Mouse (Mus musculus) kidney, postnatal 0 days (tissue): ENCODE measurements around the gene Ptpn7. TPM values are rescaled to one million over a fixed set of nuclear protein-coding genes. Genes with fewer than 3 reads are reported as not detected.

Source experiments
- ATAC-seq: fragments of 200-750 bp; cut with Nextera tagmentation; replicated peaks from 2 replicates; pipeline ENCODE4 v1.8.0; 2017; ENCODE audit warnings: low read depth, moderate number of reproducible peaks, moderate TSS enrichment, moderate library complexity; ENCODE audit not compliant: low FRiP score
- DNase-seq: peaks from one replicate; pipeline ENCODE4 v3.0.0-alpha.2; 2016; ENCODE audit warnings: low spot score
- H3K27ac ChIP-seq: fragments of 300-500 bp; sonication (generic); 2 replicates; pipeline ENCODE4 v1.5.1; 2014; ENCODE audit warnings: mild to moderate bottlenecking
- H3K27me3 ChIP-seq: fragments of 300-500 bp; sonication (generic); 2 replicates; pipeline ENCODE4 v1.6.1; 2014; ENCODE audit warnings: low read length, mixed read lengths; ENCODE audit not compliant: insufficient read depth
- H3K36me3 ChIP-seq: fragments of 300-500 bp; sonication (generic); 2 replicates; pipeline ENCODE4 v1.6.1; 2014; ENCODE audit warnings: low read length, mixed read lengths; ENCODE audit not compliant: insufficient read depth
- H3K4me1 ChIP-seq: fragments of 300-500 bp; sonication (generic); replicated peaks from 2 replicates; pipeline ENCODE4 v1.6.1; 2014; ENCODE audit warnings: antibody characterized with exemption, low read length, mixed read lengths; ENCODE audit not compliant: insufficient read depth
- H3K4me2 ChIP-seq: fragments of 300-500 bp; sonication (generic); 2 replicates; pipeline ENCODE4 v1.6.1; 2014; ENCODE audit warnings: mild to moderate bottlenecking, low read length, moderate library complexity, mixed read lengths
- H3K4me3 ChIP-seq: fragments of 300-500 bp; sonication (generic); replicated peaks from 2 replicates; pipeline ENCODE4 v1.5.1; 2014; ENCODE audit warnings: low read depth, low read length
- H3K9ac ChIP-seq: fragments of 300-500 bp; sonication (generic); 2 replicates; pipeline ENCODE4 v1.6.1; 2014; ENCODE audit warnings: low read depth, low read length
- H3K9me3 ChIP-seq: fragments of 300-500 bp; sonication (generic); replicated peaks from 2 replicates; pipeline ENCODE4 v1.6.1; 2016; ENCODE audit warnings: low read length, inconsistent platforms, mixed read lengths
- CTCF ChIP-seq: IDR thresholded peaks from 2 replicates; pipeline ENCODE4 v1.5.1; 2016; ENCODE audit warnings: antibody characterized with exemption, low read depth, mild to moderate bottlenecking, moderate library complexity
- WGBS: fragments of 180-500 bp; shearing (Covaris S2); extraction: QIAGEN DNeasy Blood & Tissue Kit; methylation state at CpG from one replicate; pipeline ENCODE4 v1.1.7; 2014; 5-methylcytosine and 5-hydroxymethylcytosine counted together
- polyA plus RNA-seq: library from polyadenylated mRNA; unstranded; fragments of >200 nt; fragmentation: Nextera tagmentation; extraction: Ambion mirVana; gene quantifications from 2 replicates; pipeline ENCODE4 v1.2.1, GENCODE M21; 2015

Ptpn7 gene
- polyA plus RNA-seq, 1 experiment from 2014 or later: 0.38 TPM

DNA sequence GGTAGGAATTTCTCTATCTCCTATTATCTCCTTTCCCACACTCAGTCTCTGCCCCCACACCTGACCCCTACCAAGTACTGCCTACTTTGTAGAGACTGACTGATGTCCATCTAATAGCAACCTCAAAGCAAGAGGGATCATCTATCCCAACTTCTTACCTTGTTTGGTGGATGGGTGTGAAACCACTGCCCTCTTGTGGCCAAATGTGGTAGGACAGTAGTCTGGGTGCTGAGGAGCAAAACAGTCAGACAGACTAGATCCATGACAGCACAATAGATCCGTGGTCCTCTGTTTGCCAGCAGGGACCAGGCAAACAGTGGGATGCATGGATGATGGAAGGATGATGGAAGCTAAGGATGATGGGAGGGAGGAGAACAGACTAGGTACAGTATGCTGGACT lies 4.0 kb downstream of the Ptpn7 start:
- DNase-seq (peak; percentile 71), ATAC-seq (no peak)
- Histone ChIP-seq H3K27me3 (no peaks in the 10 kb centered on the region), H3K36me3 (no peaks in the 10 kb centered on the region), H3K9me3 (no peaks in the 10 kb centered on the region), H3K27ac (no peak overlapping the region), H3K4me1 (peaks cover 3% of the 10 kb centered on the region; the same call in 1 of the 2 replicates), H3K4me2 (no peak overlapping the region), H3K4me3 (no peak overlapping the region), H3K9ac (no peak overlapping the region)
- peak; percentile 99 for TF ChIP-seq CTCF
- 10% methylated on average over 1 of the region's 1 CpGs for WGBS

DNA sequence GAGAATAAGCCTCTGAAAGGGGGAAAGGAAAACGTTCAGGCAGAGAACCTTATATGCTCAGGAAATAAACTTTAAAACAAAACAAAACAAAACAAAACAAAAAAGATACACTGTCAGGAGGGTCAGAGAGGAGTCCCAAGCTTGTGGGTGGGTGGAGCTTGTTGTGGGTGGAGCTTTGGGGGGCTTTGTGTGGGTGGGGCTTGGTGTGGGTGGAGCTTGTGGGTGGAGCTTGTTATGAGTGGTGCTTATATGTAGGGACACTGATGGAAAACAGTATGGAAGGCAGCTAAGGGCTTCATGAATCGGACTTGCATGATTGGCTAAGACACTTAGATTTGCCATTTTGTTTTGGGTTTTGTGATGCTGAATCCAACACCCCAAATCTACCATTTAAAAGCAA lies 7.4 kb downstream of the Ptpn7 start:
- no peaks in the 10 kb centered on the region for H3K27me3 ChIP-seq
- H3K9me3 ChIP-seq: no peaks in the 10 kb centered on the region
- WGBS: 71% methylated on average over 2 of the region's 2 CpGs
- H3K4me2 ChIP-seq: no peak overlapping the region
- no peak for TF ChIP-seq CTCF
- DNase-seq (no peak), ATAC-seq (no peak)
- H3K9ac ChIP-seq: no peak overlapping the region
- no peak overlapping the region for H3K4me3 ChIP-seq
- no peak overlapping the region for H3K27ac ChIP-seq
- H3K36me3 ChIP-seq: no peaks in the 10 kb centered on the region
- H3K4me1 ChIP-seq: no peaks in the 10 kb centered on the region

DNA sequence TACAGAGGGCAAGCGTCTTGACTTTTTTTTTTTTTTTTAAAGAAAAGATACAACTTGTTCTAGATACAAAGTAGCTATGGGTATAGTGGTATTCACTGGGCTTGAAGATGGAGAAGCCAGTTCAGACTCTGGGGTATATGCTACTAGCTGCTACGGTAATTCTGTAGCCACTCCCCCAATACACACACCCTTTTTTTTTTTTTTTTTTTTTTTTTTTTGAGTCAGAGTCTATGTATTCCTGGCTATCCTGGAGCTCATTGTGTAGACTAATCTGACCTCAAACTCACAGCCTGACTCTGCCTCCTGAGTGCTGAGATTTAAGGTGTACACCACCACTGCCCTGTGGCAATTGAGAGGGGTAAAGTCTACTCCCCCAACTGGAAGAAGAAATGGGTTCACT lies 10.0 kb downstream of the Ptpn7 start:
- WGBS: 68% methylated on average over 2 of the region's 2 CpGs

DNA sequence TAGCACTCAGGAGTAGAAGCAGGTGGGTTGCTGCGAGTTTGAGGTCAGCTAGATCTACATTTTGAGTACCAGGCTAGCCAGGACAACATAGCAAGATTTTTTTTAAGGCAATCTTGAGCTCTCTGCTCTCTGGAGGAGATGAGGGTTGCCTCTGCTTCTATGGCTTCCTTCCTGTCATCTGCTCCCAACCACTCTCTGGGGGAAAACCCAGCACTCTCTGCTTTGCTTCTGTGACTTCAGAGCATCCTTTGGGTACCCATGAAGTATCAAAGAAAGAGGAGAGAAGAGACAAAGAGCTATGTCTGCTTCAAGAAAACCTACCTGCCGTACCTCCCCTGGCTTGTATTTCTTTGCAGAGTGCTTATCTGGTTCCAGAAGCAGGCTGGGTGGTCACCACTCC lies 11.4 kb downstream of the Ptpn7 start:
- Histone ChIP-seq H3K9me3 (no peaks in the 10 kb centered on the region), H3K4me3 (no peak overlapping the region), H3K9ac (no peak overlapping the region), H3K4me2 (no peak overlapping the region), H3K4me1 (0 out of 2 replicates have a peak, but pooled peaks cover 6% of the 10 kb centered on the region), H3K27ac (no peak overlapping the region), H3K27me3 (no peaks in the 10 kb centered on the region), H3K36me3 (no peaks in the 10 kb centered on the region)
- no peak for TF ChIP-seq CTCF
- ATAC-seq (no peak), DNase-seq (no peak)
- WGBS: 90% methylated on average over 2 of the region's 2 CpGs

More for the DNA sequence above, 10.0 kb downstream of the Ptpn7 start:
- Histone ChIP-seq H3K9ac (no peak overlapping the region), H3K4me3 (no peak overlapping the region), H3K27ac (no peak overlapping the region), H3K36me3 (no peaks in the 10 kb centered on the region), H3K4me1 (no peaks in the 10 kb centered on the region), H3K4me2 (no peak overlapping the region), H3K27me3 (no peaks in the 10 kb centered on the region), H3K9me3 (no peaks in the 10 kb centered on the region)
- TF ChIP-seq CTCF: no peak
- no peak for ATAC-seq
- no peak for DNase-seq

- Histone ChIP-seq H3K27me3 (no peaks in the 10 kb centered on the region), H3K4me2 (peak within 1 kb of the TSS; percentile 77), H3K9ac (peak within 1 kb of the TSS; percentile 95), H3K4me1 (0 out of 2 replicates have a peak, but pooled peaks cover 6% of the 10 kb centered on the region), H3K9me3 (no peaks in the 10 kb centered on the region), H3K27ac (peak within 1 kb of the TSS; percentile 91), H3K36me3 (no peaks in the 10 kb centered on the region), H3K4me3 (peak within 1 kb of the TSS; percentile 99)
- ATAC-seq (peak; percentile 73), DNase-seq (peak; percentile 85)
- TF ChIP-seq CTCF: no peak
- under 1% methylated on average over 69 of the region's 78 CpGs for WGBS
Measured at GRCm38 (mm10) chr1:135146077-135146945, 13.8 kb downstream of the Ptpn7 start, which contains the start of gene Arl8a. Arl8a (plus strand) TSS chr1:135146824.

- ATAC-seq (peak; percentile 77), DNase-seq (peak; percentile 79)
- Histone ChIP-seq H3K36me3 (no peaks in the 10 kb centered on the region), H3K9me3 (no peaks in the 10 kb centered on the region), H3K27ac (peak overlapping the region; percentile 91), H3K27me3 (no peaks in the 10 kb centered on the region), H3K4me3 (peak overlapping the region; percentile 99), H3K4me2 (peak overlapping the region; percentile 77), H3K4me1 (0 out of 2 replicates have a peak, but pooled peaks cover 6% of the 10 kb centered on the region), H3K9ac (peak overlapping the region; percentile 95)
- under 1% methylated on average over 65 of the region's 69 CpGs for WGBS
- TF ChIP-seq CTCF: no peak
Measured at GRCm38 (mm10) chr1:135146946-135147701, 14.6 kb downstream of the Ptpn7 start.
